Mouse (Mus musculus) MEL (cell line): ENCODE data around the gene Hsd17b13. TPM values are rescaled to one million over a fixed set of nuclear protein-coding genes. Genes with fewer than 3 reads are reported as not detected.

Experiments used
- DNase-seq: peaks from one replicate; pipeline ENCODE4 v3.0.0; 2011; ENCODE audit warnings: low read depth, low spot score
- H3K27ac ChIP-seq: 2 replicates; pipeline ENCODE4 v1.5.1; 2012; ENCODE audit warnings: low read depth, mild to moderate bottlenecking, control low read depth, low read length, moderate library complexity; ENCODE audit not compliant: control insufficient read depth
- H3K27me3 ChIP-seq, 2 experiments: fragments of 150-350 bp in 1 of 2; sonication (generic) in 1 of 2; 2 replicates each; pipeline ENCODE4 v1.6.1; 2012; ENCODE audit warnings: low read length in 2 of 2, mild to moderate bottlenecking in 2 of 2, improper control_type of control experiment in 1 of 2, moderate library complexity in 1 of 2; ENCODE audit not compliant: insufficient read depth in 2 of 2, control insufficient read depth in 1 of 2
- H3K36me3 ChIP-seq, 2 experiments: 2 replicates each; pipeline ENCODE4 v1.6.1; 2012 to 2014; ENCODE audit warnings: low read length in 2 of 2, improper control_type of control experiment in 1 of 2, inconsistent platforms in 1 of 2, mild to moderate bottlenecking in 1 of 2; ENCODE audit not compliant: insufficient read depth in 2 of 2, control insufficient read depth in 1 of 2
- H3K4me1 ChIP-seq, 2 experiments: fragments of 150-350 bp in 1 of 2; sonication (generic) in 1 of 2; 2 replicates each; pipeline ENCODE4 v1.6.1; 2012; ENCODE audit warnings: low read length in 2 of 2, improper control_type of control experiment in 1 of 2, mild to moderate bottlenecking in 1 of 2; ENCODE audit not compliant: insufficient read depth in 2 of 2, control insufficient read depth in 1 of 2
- H3K4me3 ChIP-seq, 2 experiments: fragments of 150-350 bp in 1 of 2; sonication (generic) in 1 of 2; 2 replicates each; pipeline ENCODE4 v1.5.1; 2012; ENCODE audit warnings: low read depth in 2 of 2, low read length in 2 of 2, mild to moderate bottlenecking in 2 of 2, moderate library complexity in 2 of 2, control low read depth in 1 of 2, improper control_type of control experiment in 1 of 2; ENCODE audit not compliant: control insufficient read depth in 1 of 2, insufficient read depth in 1 of 2
- H3K79me2 ChIP-seq: 2 replicates; pipeline ENCODE4 v1.6.1; 2012; ENCODE audit warnings: mild to moderate bottlenecking, low read length, moderate library complexity; ENCODE audit not compliant: control insufficient read depth, poor library complexity, insufficient read depth
- H3K9ac ChIP-seq: 2 replicates; pipeline ENCODE4 v1.6.1; 2012; ENCODE audit warnings: low read depth, mild to moderate bottlenecking, control low read depth, low read length, moderate library complexity; ENCODE audit not compliant: control insufficient read depth, poor library complexity, severe bottlenecking
- H3K9me3 ChIP-seq: fragments of 150-350 bp; sonication (generic); replicated peaks from 2 replicates; pipeline ENCODE4 v1.6.1; 2012; ENCODE audit warnings: mild to moderate bottlenecking, low read length, improper control_type of control experiment, moderate library complexity; ENCODE audit not compliant: insufficient read depth
- BHLHE40 ChIP-seq: IDR thresholded peaks from 2 replicates; pipeline ENCODE4 v1.6.1; 2012; ENCODE audit warnings: low read depth, mild to moderate bottlenecking, inconsistent platforms, low read length, improper control_type of control experiment, borderline replicate concordance
- CHD1 ChIP-seq: IDR thresholded peaks from 2 replicates; pipeline ENCODE4 v1.6.1; 2012; ENCODE audit warnings: low read depth, mild to moderate bottlenecking, inconsistent platforms, low read length, improper control_type of control experiment
- CHD2 ChIP-seq: IDR thresholded peaks from 2 replicates; pipeline ENCODE4 v1.6.1; 2011; ENCODE audit warnings: low read length, improper control_type of control experiment
- CTCF ChIP-seq, 3 experiments: IDR thresholded peaks in 2 of 3; conservative IDR thresholded peaks in 1 of 3; 2 replicates each; pipeline ENCODE4 v1.5.1; 2011 to 2012; ENCODE audit warnings: low read length in 3 of 3, low read depth in 2 of 3, mild to moderate bottlenecking in 2 of 3, improper control_type of control experiment in 1 of 3, inconsistent platforms in 1 of 3, mixed read lengths in 1 of 3, moderate library complexity in 1 of 3; ENCODE audit not compliant: control insufficient read depth in 1 of 3, insufficient read depth in 1 of 3, poor library complexity in 1 of 3, severe bottlenecking in 1 of 3
- E2F4 ChIP-seq: IDR thresholded peaks from 2 replicates; pipeline ENCODE4 v1.6.1; 2011; ENCODE audit warnings: low read depth, low read length, improper control_type of control experiment, borderline replicate concordance
- ELF1 ChIP-seq: IDR thresholded peaks from 2 replicates; pipeline ENCODE4 v1.6.1; 2014; ENCODE audit warnings: low read depth, mild to moderate bottlenecking, inconsistent platforms, low read length, improper control_type of control experiment, moderate library complexity
- EP300 ChIP-seq, 2 experiments: IDR thresholded peaks; 2 replicates each; pipeline ENCODE4 v1.6.1; 2011; ENCODE audit warnings: improper control_type of control experiment in 2 of 2, low read length in 2 of 2, low read depth in 1 of 2, mild to moderate bottlenecking in 1 of 2
- ETS1 ChIP-seq: IDR thresholded peaks from 2 replicates; pipeline ENCODE4 v1.6.1; 2012; ENCODE audit warnings: low read depth, mild to moderate bottlenecking, inconsistent platforms, low read length, improper control_type of control experiment, moderate library complexity
- GABPA ChIP-seq: IDR thresholded peaks from 2 replicates; pipeline ENCODE4 v1.6.1; 2012; ENCODE audit warnings: low read depth, mild to moderate bottlenecking, inconsistent platforms, low read length, improper control_type of control experiment, moderate library complexity
- JUND ChIP-seq: IDR thresholded peaks from 2 replicates; pipeline ENCODE4 v1.6.1; 2011; ENCODE audit warnings: low read depth, mild to moderate bottlenecking, improper control_type of control experiment, low read length
- KAT2A ChIP-seq: conservative IDR thresholded peaks from 2 replicates; pipeline ENCODE4 v1.6.1; 2012; ENCODE audit warnings: low read depth, low read length, improper control_type of control experiment, inconsistent platforms
- MXI1 ChIP-seq: IDR thresholded peaks from 2 replicates; pipeline ENCODE4 v1.6.1; 2011; ENCODE audit warnings: mild to moderate bottlenecking, low read depth, low read length, improper control_type of control experiment
- NRF1 ChIP-seq: IDR thresholded peaks from 2 replicates; pipeline ENCODE4 v1.6.1; 2014; ENCODE audit warnings: low read depth, mild to moderate bottlenecking, inconsistent platforms, low read length, improper control_type of control experiment, moderate library complexity; ENCODE audit not compliant: poor library complexity, insufficient read depth, severe bottlenecking
- POLR2A ChIP-seq, 2 experiments: IDR thresholded peaks; 2 replicates each; pipeline ENCODE4 v1.6.1; 2011 to 2012; ENCODE audit warnings: low read length in 2 of 2, mild to moderate bottlenecking in 2 of 2, control low read depth in 1 of 2, improper control_type of control experiment in 1 of 2, low read depth in 1 of 2, moderate library complexity in 1 of 2; ENCODE audit not compliant: control insufficient read depth in 1 of 2, insufficient read depth in 1 of 2, poor library complexity in 1 of 2
- POLR2AphosphoS2 ChIP-seq: IDR thresholded peaks from 2 replicates; pipeline ENCODE4 v1.6.1; 2011; ENCODE audit warnings: low read length, improper control_type of control experiment
- POLR2AphosphoS5 ChIP-seq: IDR thresholded peaks from 2 replicates; pipeline ENCODE4 v1.6.1; 2012; ENCODE audit warnings: low read depth, borderline replicate concordance, mild to moderate bottlenecking, inconsistent platforms, low read length, moderate library complexity, mixed read lengths
- RAD21 ChIP-seq: IDR thresholded peaks from 2 replicates; pipeline ENCODE4 v1.6.1; 2011; ENCODE audit warnings: mild to moderate bottlenecking, low read depth, low read length, improper control_type of control experiment
- SIN3A ChIP-seq: IDR thresholded peaks from 2 replicates; pipeline ENCODE4 v1.6.1; 2012; ENCODE audit warnings: low read length, improper control_type of control experiment, inconsistent platforms
- SMC3 ChIP-seq: IDR thresholded peaks from 2 replicates; pipeline ENCODE4 v1.6.1; 2011; ENCODE audit warnings: low read depth, low read length, improper control_type of control experiment
- TAL1 ChIP-seq: IDR thresholded peaks from 2 replicates; pipeline ENCODE4 v1.6.1; 2012; ENCODE audit warnings: mild to moderate bottlenecking, inconsistent platforms, low read length, moderate library complexity, mixed read lengths
- TCF12 ChIP-seq: IDR thresholded peaks from 2 replicates; pipeline ENCODE4 v1.6.1; 2014; ENCODE audit warnings: low read depth, mild to moderate bottlenecking, inconsistent platforms, low read length, improper control_type of control experiment, moderate library complexity
- UBTF ChIP-seq: IDR thresholded peaks from 2 replicates; pipeline ENCODE4 v1.6.1; 2012; ENCODE audit warnings: low read depth, mild to moderate bottlenecking, inconsistent platforms, low read length, improper control_type of control experiment, moderate library complexity, borderline replicate concordance; ENCODE audit not compliant: insufficient read depth
- USF2 ChIP-seq, 2 experiments: IDR thresholded peaks; 2 replicates each; pipeline ENCODE4 v1.6.1; 2011 to 2012; ENCODE audit warnings: improper control_type of control experiment in 2 of 2, low read length in 2 of 2, borderline replicate concordance in 1 of 2, inconsistent platforms in 1 of 2, low read depth in 1 of 2, mild to moderate bottlenecking in 1 of 2; ENCODE audit not compliant: insufficient read depth in 1 of 2
- ZC3H11A ChIP-seq: IDR thresholded peaks from 2 replicates; pipeline ENCODE4 v1.6.1; 2012; ENCODE audit warnings: low read depth, mild to moderate bottlenecking, inconsistent platforms, low read length, improper control_type of control experiment
- ZMIZ1 ChIP-seq: IDR thresholded peaks from 2 replicates; pipeline ENCODE4 v1.6.1; 2012; ENCODE audit warnings: low read depth, mild to moderate bottlenecking, inconsistent platforms, low read length, improper control_type of control experiment, moderate library complexity
- ZNF384 ChIP-seq: IDR thresholded peaks from 2 replicates; pipeline ENCODE4 v1.6.1; 2012; ENCODE audit warnings: low read depth, mild to moderate bottlenecking, inconsistent platforms, low read length, improper control_type of control experiment
- polyA plus RNA-seq, 2 experiments: library from polyadenylated mRNA; stranded (reverse) in 1 of 2; unstranded in 1 of 2; fragments of >175 nt in 1 of 2; fragments of >200 nt in 1 of 2; gene quantifications; 2 replicates each; pipeline versions ENCODE4 v1.2.1 to v1.2.4; 2012; ENCODE audit warnings: low replicate concordance in 2 of 2, low read depth in 1 of 2; ENCODE audit not compliant: insufficient read length in 2 of 2, insufficient read depth in 1 of 2, missing spikeins in 1 of 2
- total RNA-seq: library from RNA; depleted of rRNA; stranded (reverse); fragments of 300-350 nt; gene quantifications from 2 replicates; pipeline ENCODE4 v1.2.3, GENCODE M21; 2012

Hsd17b13 gene
- total and polyA plus RNA-seq, 3 experiments, result 0.08 TPM; not detected in 2

DNA sequence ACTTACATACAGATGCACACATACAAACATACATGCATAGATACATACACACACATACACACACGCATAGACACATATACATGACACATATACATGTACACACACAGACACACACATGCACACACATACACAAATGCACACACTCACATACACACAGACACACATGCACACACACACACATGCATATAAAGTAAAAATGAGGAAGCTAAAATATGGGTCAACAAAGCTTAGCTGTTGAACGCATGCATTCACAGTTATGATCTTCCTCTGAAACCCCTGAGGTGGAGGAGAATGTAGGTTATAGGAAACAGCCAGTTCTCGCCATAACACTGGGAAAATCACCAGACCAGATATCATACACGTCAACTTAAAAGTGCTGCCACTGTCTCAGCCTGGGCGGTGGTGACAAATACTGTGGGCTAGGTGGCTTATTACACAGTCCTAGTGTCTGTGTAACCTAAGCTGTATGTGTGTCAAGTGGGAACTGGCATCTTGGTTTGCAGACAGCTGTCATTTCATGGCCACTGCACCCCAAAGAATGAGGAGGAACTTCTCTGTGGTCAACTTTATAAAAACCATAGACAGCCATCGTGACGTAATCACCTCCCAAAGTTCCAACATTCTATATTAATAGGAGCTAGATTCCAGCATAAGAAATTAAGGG lies 829 bp upstream of the Hsd17b13 start:
- no peaks in the 10 kb centered on the region for H3K36me3 ChIP-seq
- no peak overlapping the region for H3K4me3 ChIP-seq

DNA sequence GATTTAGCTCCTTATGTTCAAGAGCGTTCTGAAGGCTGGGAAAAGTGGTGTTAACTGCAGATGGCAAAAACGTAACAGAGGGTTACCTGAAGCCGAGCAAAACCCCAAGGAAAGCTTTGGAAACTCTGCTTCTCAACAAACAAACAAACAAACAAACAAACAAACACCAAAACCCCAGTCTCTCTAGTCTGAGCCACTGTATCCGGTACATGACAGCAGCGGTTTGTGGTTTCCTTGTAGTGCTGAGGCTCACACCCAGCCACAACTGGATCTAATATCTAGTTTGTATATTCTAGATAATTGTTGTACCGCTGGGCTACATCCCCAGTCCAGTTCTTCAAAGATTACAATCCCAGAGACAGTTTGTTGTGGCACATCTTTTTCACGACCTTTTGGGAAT lies 1.5 kb downstream of the Hsd17b13 start:
- DNase-seq, result no peak
- no peak for TF ChIP-seq MXI1
- no peak for TF ChIP-seq JUND
- no peak for TF ChIP-seq RAD21
- TF ChIP-seq BHLHE40, result no peak
- no peak for TF ChIP-seq POLR2A (IDR thresholded peaks at IDR 0.05; ENCODE audit: control insufficient read depth in 1 of 2, insufficient read depth in 1 of 2, low read depth in 1 of 2, low read length in 2 of 2, poor library complexity in 1 of 2)
- TF ChIP-seq CHD2, result no peak
- no peak for TF ChIP-seq SIN3A
- TF ChIP-seq ELF1, result no peak
- TF ChIP-seq E2F4, result no peak
- TF ChIP-seq GABPA, result no peak
- no peak for TF ChIP-seq TCF12
- TF ChIP-seq CHD1, result no peak
- no peak for TF ChIP-seq NRF1
- no peak for TF ChIP-seq TAL1
- TF ChIP-seq ZMIZ1, result no peak
- TF ChIP-seq POLR2AphosphoS2, result no peak
- TF ChIP-seq USF2 (IDR thresholded peaks at IDR 0.05; ENCODE audit: borderline replicate concordance in 1 of 2, insufficient read depth in 1 of 2, low read depth in 1 of 2, low read length in 2 of 2), result no peak
- no peak for TF ChIP-seq EP300 (IDR thresholded peaks at IDR 0.05; ENCODE audit: low read depth in 1 of 2, low read length in 2 of 2)
- no peak for TF ChIP-seq SMC3
- TF ChIP-seq, all 39 proteins: peak for 0
- Histone ChIP-seq H3K4me1 (peaks cover 0 to 6% of the 10 kb centered on the region in 2 experiments; a peak in 3 of 4 replicates), H3K79me2 (no peaks in the 10 kb centered on the region), H3K27me3 (no peaks in the 10 kb centered on the region), H3K9ac (no peak overlapping the region), H3K9me3 (no peaks in the 10 kb centered on the region), H3K27ac (no peak overlapping the region), H3K36me3 (0 out of 4 replicates have a peak, but pooled peaks cover 0 to 3% of the 10 kb centered on the region in 2 experiments), H3K4me3 (no peak overlapping the region)

More for the DNA sequence above, 829 bp upstream of the Hsd17b13 start:
- no peak for DNase-seq
- Histone ChIP-seq H3K27ac (no peak overlapping the region), H3K79me2 (no peaks in the 10 kb centered on the region), H3K27me3 (no peaks in the 10 kb centered on the region), H3K9ac (no peak overlapping the region), H3K4me1 (peaks cover 0 to 2% of the 10 kb centered on the region in 2 experiments; a peak in 2 of 4 replicates), H3K9me3 (no peaks in the 10 kb centered on the region)
- TF ChIP-seq NRF1, result no peak
- no peak for TF ChIP-seq CTCF (IDR thresholded peaks at IDR 0.05 in 2 of 3, conservative IDR thresholded peaks at IDR 0.05 in 1 of 3; ENCODE audit: control insufficient read depth in 1 of 3, insufficient read depth in 1 of 3, low read depth in 2 of 3, low read length in 3 of 3, poor library complexity in 1 of 3, severe bottlenecking in 1 of 3)
- TF ChIP-seq GABPA, result no peak
- TF ChIP-seq ZNF384, result no peak
- no peak for TF ChIP-seq POLR2AphosphoS5
- TF ChIP-seq TAL1, result no peak
- no peak for TF ChIP-seq EP300 (IDR thresholded peaks at IDR 0.05; ENCODE audit: low read depth in 1 of 2, low read length in 2 of 2)
- TF ChIP-seq TCF12, result no peak
- no peak for TF ChIP-seq USF2 (IDR thresholded peaks at IDR 0.05; ENCODE audit: borderline replicate concordance in 1 of 2, insufficient read depth in 1 of 2, low read depth in 1 of 2, low read length in 2 of 2)
- no peak for TF ChIP-seq E2F4
- TF ChIP-seq ETS1, result no peak
- no peak for TF ChIP-seq ZC3H11A
- no peak for TF ChIP-seq UBTF
- no peak for TF ChIP-seq ZMIZ1
- no peak for TF ChIP-seq KAT2A
- no peak for TF ChIP-seq POLR2AphosphoS2
